Mouse (Mus musculus): ENCODE measurements at regions not wholly inside any gene's neighbourhood (a gene's known extent, or its start where the extent isn't known, plus 50 kb on each side); places are given as distances from the start of the nearest gene placed in this dataset.

GRCm38 (mm10) chr4:95395746-95396145 lies 161.6 kb upstream of the Fggy start:
- DNase-seq = peak; percentile 26 to 47

- no peak for DNase-seq
These were observed 159.0 kb upstream of the Fggy start for GRCm38 (mm10) chr4:95398301-95398700.

- no peak for DNase-seq
These were observed 155.0 kb upstream of the Fggy start for GRCm38 (mm10) chr4:95402273-95402672.

- peak in 1 of 2 experiments; percentile 6 for DNase-seq
These were observed 140.2 kb upstream of the Fggy start for GRCm38 (mm10) chr4:95417075-95417474.

- no peak for DNase-seq
These were observed 130.7 kb upstream of the Fggy start for GRCm38 (mm10) chr4:95426563-95426962.

DNA sequence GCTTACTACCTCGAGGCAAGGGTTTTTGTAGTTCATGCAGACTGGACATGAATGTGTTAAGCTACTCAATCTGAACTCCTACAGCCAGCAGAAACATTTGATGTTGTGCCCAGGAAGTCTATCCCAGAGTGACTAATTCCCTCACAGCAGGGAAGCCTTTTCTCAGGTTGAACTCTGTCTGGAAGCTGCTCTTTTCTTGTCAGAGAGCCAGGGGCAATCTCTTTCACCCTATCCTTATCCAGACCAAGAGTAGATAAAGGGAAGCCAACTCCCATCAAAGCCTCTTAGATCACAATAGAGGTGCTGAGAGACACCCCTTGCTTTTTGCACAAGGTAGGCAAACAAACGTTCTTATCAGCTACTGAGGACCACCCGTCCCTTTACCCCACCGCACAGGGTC lies 122.8 kb upstream of the Fggy start:
- peak in 1 of 2 experiments; percentile 8 for DNase-seq

DNA sequence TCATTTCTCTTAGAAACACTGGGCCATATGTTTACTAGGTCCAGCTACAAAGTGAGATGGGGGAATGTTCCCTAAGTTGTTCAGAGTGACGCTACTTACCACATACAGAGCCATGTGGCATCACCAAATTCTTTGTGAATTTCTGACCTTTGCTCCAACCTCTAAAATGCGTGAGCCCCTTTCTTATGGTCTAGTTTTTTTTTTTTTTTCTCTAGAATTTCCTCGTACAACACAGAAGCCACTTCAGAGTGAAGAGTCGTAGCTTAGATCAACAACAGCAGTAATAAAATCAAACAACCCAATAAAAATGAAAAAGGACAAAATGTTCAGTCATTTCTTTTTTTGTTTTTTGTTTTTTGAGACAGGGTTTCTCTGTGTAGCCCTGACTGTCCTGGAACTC lies 122.2 kb upstream of the Fggy start:
- no peak for DNase-seq

- DNase-seq = no peak
These were observed 117.5 kb upstream of the Fggy start for GRCm38 (mm10) chr4:95439834-95440233.

- DNase-seq = no peak
These were observed 113.2 kb upstream of the Fggy start for GRCm38 (mm10) chr4:95443854-95444811.

DNA sequence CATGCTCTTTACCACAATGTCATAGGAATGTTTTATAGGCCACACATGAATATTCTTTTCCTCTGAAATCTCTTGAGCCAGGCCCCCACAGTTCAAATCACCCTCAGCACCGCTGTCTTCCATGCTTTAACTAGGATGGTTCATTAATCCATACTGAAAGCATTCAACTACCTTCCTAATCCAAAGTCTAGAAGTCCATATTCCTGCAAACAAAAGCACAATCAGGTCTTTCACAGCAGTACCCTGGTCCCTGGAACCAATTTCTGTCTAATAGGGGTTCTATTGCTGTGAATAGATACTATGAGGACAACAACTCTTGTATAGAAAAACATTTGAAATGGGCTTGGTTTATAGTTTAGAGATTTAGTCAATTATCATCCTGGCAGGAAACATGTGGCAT lies 107.0 kb upstream of the Fggy start:
- no peak for DNase-seq

GRCm38 (mm10) chr4:95451831-95452230 lies 105.5 kb upstream of the Fggy start:
- DNase-seq = no peak

GRCm38 (mm10) chr4:95456318-95456717 lies 101.0 kb upstream of the Fggy start:
- DNase-seq = peak in 1 of 2 experiments; percentile 16

- no peak for DNase-seq
These were observed 100.4 kb upstream of the Fggy start for GRCm38 (mm10) chr4:95456943-95457342.

DNA sequence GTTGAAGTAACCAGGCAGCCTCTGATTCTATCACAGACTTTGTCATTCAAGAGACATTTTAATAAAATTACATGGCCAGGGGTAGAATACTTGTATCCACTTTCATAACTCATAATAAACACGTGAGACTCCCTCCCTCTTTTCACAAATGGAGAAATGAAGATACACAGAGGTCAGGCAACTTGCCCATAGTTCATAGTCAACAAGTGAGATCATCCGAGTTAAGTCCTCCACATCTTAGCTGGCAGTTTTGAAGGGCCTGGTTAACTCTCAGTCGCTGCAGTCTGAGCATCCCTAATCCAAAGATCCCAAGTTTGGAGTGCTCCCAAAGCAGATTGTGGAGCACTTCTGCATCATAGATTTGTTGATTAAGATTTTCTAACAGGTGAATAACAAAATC lies 94.8 kb upstream of the Fggy start:
- DNase-seq = peak; percentile 49 to 67

DNA sequence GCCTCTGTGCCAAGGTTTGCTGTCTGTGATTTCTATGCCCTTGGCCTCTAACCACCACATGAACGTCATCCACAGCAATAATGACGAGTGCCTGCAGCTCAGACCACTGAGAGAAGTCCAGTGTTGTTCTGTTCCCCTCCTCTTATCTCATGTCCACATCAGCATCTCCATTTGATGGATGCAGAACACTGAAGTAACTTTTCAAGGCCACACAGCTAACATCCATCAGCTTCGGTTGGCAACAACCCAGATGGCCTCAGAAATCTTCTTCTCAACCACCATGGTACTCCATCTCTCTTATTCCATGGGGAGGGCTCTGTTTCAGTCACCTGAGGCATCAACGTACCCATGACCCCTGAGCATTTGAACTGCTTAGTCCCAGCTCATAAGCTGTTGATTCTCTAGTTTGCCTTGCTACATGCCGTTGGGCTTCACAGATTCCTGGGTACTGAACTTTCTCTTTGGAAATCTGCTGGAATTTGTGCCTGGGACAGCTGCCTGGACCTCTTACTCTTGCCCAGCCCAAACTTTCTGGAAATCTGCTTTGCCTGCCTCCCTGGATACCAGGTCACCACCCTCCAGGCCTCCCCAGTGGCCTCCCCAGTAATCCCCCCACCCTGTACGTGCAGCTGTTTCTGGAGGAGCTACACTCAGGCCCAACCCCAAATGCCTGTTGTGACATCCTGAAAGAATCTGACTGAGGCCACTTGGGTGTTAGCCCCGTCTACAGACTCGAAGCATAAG lies 94.1 kb upstream of the Fggy start:
- peak; percentile 45 to 74 for DNase-seq

DNA sequence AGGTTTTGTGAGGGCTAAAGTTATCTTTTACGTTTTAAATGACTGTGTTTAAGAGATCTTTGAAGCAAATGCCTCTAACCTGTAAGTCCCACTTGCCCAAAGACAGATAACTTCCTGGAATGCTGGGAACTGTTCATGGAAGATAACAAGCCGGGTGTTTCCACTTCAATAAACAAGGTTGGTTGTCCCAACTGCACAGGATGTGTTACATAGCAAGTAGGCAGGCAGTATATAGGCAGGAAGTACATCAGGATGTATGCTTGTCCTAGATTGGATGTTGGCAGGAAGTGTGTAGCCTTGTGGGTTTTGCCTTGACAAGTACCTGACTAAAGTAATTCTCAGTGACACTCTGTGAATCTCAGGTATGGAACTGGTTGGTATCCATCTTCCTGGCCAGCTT lies 90.7 kb upstream of the Fggy start:
- DNase-seq = no peak

DNA sequence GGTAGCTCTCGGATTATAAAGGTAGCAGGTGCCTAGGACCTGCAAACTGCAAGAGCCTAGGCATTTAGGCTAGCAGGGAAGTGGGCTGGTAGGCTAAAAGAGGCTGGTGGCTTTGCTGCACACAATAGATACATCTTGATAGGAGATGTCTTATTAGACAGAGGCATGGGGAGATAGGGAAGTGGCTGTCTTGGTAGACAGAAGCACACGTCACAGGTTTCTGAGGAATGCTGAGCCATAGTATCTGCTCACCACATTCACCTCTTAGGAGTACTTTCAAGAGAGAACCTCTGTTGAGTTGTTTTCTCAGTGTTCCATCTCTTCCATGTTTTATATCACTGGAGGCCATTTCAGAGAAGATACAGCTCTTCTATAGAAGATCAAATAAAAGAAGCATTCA lies 89.8 kb upstream of the Fggy start:
- no peak for DNase-seq

- DNase-seq = peak in 1 of 2 experiments; percentile 8
These were observed 82.4 kb upstream of the Fggy start for GRCm38 (mm10) chr4:95474726-95475406.

GRCm38 (mm10) chr4:95476071-95476724 lies 81.1 kb upstream of the Fggy start:
- no peak for DNase-seq

DNA sequence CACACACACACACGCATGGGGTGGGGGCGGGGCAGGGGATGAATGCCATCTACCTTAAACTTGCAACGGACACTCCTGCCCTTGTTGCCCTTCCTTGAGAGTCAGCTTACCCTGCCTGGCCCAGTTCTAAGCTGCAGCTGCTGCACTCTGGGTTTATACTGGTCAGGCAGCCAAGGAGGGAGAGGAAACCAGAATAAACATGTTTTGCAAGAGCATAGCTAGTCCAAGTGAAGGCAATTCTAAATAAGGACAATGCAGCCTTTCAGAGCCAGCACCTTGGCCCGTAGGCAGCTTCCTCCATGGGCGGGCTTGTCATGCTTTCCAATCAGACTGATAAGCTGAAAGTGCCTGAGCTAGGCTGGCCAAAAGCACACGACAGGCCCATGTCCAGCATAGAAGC lies 73.7 kb upstream of the Fggy start:
- DNase-seq = peak; percentile 79 to 90

- no peak for DNase-seq
These were observed 70.0 kb upstream of the Fggy start for GRCm38 (mm10) chr4:95487323-95487722.

DNA sequence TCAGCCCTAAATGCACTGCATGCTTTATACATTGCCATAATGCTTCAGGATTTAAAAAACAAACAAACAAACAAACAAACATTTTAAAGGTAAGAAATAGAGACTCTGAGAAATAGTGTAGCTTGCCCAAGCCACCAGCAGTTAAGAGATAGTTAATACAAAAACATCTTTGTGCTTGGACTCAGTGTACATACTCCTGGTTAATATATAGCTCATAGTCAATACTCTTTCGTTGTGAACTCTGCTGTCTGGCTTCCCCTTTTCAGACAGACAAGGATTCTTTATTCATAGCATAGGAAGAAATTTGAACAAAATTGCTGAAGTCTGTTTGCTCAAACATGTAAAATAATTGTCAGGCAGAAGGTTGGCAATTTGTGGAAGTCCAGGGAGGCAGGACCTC lies 69.3 kb upstream of the Fggy start:
- no peak for DNase-seq

Measured in heart, adult 18-20 months (tissue).